Mouse (Mus musculus) fat pad, adult 2 months (tissue): ENCODE results near the gene Rnf38.

ENCODE experiments used
- DNase-seq: peaks from one replicate; pipeline ENCODE4 v3.0.0-alpha.2; 2011; ENCODE audit warnings: low read depth, low spot score; ENCODE audit errors: extremely low read depth

Rnf38 gene

DNA sequence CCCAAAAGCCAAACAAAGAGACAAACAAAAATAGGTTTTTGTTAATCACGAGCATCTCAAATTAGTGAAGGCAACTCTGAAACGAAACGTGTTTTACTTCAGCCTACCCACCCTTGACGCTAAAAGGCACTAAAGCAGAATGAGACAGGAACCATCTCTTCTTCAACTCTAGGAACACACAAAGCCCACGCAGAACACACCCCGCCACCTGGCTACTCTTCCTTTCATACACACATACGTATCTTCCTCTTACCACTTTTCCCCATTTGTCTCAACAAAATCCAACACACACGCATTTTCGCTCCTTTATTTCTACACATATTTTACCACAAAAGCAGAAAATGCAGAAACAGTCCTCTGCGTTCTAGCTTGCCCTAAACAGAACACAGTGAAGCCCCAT is 8.5 kb downstream of the Rnf38 start:
- no peak for DNase-seq

DNA sequence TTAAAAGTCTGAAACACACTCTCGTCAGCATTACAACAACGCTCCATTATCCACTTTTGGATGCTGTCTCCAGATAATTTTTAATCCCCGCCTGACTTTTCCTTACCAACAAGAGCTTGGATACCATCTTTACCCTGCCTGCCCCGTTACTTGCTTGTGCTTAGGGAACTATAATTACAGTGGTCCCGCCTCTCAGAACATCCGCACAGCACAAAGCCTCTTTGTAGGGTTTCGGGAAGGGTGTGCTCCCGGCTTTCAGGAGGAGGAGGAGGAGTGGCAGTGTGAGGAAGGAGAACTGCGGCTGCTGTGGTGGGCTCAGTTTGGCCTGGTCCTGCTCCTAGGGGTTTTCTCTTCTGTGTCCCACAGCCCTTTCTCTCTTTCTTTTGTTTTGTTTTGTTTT is 9.4 kb downstream of the Rnf38 start:
- no peak for DNase-seq

DNA sequence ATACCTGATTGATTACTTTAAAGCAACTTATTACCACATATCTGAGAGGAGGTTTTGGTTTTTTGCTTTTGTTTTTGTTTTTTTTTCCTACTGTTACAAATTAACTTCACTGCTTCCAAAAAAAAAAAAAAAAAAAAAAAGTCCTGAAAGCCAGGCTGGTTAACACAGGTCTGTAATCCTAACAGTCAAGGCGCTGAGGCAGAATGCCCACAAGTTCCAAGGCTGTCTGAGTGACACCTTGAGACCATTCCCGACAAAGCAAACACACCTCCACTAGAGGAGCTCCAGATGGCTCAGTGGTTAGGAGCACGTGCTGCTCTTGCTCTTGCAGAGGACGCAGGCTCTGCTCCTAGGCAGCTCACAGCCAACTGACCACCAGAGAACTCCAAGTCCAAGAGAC is 10.1 kb downstream of the Rnf38 start:
- DNase-seq, result no peak

DNA sequence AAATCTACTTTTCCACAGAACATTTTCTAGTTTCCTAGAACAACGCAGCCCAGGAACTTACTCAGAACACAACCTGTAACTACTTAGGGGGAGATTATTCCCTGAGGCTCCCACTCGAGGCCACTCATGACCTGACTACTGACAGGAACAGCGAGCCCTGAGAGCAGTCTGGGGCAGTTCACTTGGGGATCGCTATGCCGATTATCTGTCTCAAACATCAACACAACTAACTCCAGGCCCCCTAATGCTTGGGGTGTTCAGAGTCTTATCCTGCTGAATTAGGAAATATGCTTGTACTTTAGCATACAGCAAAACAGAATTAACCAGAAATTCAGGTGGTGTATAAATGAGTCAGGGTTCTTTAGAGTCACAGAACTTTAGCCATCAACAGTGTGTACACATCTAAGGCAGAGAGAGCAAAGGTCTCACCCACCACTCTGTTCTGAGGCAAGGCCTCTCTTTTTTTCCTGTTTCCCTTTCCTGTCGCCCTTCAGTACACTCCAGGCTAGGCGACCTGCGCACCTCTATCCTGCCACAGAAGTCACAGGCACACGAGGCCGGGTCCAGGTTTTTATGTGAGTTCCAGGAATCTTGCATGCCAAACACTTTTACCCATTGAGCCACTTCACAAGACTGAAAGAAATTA is 16.7 kb downstream of the Rnf38 start:
- no peak for DNase-seq

DNA sequence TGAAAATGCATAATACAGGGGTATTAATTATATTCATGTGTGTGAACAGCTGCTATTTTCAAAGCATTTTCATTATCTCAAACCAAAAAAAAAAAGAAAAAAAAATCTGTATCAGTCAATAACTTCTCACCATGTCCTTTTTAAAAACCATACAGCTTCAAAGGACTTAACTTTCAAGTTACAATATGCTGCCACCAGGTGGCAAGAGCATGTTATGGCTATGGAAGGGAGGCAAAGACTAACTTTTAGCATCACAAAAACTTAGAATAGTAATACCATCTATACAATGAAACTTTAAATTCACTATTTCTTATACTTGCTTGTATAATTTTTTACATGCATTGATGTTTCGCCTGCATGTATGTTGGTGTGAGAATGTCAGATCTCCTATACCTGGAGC is 33.6 kb downstream of the Rnf38 start:
- no peak for DNase-seq

DNA sequence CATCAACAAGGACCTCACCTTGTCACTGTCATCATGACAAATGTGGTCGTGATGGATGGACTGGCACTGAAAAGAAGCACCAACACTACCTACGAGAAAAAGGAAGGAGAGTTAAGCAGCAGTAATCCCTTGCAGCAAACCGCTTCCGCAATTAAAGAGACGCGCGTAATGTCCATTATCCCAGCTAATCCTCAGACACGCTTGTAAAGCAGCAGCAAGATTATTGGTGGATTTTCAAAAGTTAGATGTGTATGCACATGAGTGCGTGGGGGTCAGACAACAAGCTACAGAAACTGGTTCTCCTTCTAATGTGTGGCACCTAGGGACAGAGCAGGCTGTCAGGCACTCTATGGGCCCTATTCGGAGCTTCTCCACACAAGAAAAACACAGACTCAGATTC is 46.2 kb downstream of the Rnf38 start:
- peak; percentile 52 for DNase-seq

DNA sequence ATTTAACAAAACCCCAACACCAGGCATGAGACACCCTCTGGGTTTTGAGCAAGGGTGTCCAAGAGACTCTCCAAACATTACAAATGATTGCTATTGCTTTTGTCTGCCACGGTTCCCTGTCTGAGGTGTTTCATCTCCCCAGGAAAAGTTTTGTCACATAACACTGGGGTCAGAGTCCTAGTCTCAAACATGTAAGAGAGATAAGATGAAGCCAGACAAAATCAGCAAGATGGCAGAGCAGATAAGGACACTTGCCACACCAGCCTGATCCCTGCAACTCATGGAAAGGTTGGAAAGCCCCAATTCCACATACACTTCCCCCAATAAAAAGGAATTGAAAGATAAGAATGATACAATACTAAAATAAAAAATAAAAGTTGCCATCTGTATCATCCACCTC is 49.7 kb downstream of the Rnf38 start:
- no peak for DNase-seq

DNA sequence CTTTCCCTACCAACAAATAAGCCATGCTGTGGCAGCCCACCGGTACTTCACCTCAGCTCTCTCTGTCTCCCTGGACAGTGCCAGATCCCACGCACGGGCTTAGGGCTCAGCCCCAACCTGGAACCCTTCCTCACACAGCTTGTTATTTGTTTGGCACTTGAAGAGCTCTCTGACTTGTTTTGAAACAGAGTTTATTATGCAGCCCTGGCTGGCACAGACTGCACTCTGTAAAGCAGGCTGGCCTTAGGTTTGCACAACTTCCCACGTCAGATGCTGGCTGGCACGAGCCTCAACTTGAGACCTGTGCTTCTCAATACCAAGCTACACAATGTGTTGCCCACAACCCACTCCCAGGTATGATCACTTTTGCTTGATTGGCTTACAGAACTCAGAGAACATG is 53.8 kb downstream of the Rnf38 start:
- peak; percentile 71 for DNase-seq

DNA sequence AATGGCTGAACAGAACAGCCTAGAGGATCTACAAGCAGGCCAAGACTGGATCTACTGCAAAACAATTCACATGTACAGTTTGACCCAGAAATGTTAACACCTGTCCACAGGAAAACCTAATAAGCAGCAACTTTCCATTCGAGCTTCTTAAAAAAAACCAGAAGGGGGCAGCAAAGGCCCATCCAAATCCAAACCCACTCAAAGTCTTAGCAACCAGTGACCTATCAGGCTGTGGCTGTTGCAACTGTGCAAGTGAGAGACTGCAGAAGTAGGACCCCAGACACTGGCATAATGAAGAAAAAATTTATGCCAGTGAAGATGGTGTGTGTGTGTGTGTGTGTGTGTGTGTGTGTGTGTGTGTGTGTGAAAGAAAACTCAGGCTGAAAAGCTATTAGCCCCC is 60.4 kb downstream of the Rnf38 start:
- peak; percentile 14 for DNase-seq

DNA sequence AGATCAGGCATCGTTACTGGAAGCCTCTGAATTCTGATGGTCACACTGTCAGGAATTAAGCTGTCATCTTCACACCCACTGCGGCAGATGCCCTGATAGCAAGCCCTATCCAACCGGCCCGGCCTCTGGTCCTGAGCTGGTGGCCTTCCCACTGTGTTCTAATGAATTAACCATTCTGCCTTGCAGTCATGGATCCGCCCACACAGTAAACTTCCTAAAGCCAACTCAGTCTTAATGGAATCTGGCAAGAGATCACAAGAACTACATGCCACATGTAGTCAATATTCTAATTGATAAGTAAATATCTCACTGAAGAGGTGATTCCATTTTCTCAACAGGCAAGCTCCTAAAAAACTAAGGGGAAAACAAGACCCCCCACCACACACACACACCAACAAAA is 60.9 kb downstream of the Rnf38 start:
- peak; percentile 46 for DNase-seq

DNA sequence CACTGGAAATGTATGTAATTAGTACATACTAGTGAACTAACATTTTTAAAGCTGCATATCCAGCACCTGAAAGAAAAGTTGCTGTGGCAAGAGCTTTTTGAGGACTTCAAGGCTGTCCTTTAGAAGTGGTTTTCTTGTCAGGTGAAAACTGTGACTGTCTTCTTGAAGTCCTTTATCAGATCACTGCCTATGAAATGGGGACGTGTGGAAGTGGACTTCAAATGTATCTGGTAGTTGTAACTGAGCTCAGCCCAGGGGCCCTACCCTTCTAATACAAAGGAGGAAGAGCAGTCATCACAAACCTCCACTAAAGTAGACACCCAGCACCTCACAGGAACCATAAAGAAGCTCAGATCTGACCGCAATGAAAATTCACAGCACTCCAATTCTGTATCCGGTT is 63.7 kb downstream of the Rnf38 start:
- no peak for DNase-seq

DNA sequence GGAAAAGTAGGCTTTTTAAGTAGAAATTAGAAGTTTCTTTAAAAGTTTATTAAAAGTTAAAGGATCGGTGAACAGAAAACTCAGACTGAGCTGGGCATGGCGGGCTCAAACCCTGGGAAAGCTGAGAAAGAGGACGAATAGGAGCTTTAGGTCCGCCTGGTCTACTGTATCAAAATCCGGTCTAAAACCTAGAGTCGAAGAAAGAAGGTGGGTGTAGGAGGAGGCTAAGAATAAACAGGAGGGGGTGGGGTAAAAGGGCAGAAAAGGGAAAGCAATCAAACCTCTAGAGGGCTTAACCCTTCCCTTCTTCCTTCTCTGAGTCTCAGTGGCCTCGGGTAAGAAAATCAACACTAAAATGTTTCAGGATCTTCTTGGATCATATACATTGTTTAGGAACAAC is 64.8 kb downstream of the Rnf38 start:
- DNase-seq, result no peak

DNA sequence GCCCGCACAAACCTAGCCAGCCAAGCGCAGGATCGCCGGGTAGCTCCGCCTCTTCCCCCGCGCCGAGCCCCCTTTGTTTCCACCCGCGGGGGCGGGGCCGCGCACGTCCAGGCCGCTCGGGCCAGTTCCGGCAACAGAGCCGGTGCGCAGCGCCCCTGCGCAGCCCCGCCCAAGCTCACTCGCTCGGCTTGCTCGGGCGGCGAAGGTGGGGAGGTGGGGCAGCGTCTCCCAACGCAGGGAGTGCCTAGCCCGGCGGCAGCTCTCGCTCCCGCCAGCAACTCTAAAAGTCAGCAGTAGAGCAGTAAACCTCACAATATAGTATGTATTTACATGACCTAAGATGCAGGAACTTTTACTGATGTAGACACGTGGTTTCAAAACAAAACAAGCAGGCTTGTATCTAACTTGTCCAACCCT is 65.3 kb downstream of the Rnf38 start:
- DNase-seq, result peak; percentile 28

DNA sequence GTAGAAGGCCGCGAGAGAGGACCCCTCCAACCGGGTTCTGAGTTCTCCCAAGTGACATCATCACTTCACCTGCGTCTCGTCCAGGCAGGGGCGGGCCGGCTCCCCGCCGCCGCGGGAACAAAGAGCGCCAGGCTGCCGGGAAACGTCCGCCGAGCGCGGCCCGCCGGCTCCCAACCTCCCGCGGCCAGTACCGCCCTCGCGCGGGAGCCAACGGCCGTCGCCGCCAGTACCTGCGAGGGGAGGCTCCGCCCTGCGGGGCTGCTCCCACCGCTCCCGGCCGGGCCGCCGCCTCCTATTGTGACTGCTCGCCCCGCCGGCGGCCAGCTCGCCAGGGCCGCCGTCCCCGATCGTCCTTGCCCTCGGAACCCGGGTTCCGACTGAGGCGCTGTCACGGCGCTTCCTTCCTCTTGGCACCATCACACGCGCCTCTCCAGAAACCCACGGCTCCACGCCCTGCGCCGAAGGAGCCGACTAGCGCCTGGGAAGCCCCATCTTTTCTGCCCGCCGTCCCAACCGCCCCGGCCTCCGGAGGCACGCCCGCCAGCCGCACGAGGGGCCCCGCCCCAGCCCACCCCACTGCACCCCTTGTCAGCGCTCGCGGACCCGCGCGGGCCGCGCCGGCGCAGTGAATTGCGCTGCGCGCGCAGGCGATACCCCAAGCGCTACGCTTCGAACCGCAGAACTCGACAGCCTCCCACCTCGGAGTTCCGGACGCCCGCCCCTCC is 66.0 kb downstream of the Rnf38 start:
- no peak for DNase-seq

DNA sequence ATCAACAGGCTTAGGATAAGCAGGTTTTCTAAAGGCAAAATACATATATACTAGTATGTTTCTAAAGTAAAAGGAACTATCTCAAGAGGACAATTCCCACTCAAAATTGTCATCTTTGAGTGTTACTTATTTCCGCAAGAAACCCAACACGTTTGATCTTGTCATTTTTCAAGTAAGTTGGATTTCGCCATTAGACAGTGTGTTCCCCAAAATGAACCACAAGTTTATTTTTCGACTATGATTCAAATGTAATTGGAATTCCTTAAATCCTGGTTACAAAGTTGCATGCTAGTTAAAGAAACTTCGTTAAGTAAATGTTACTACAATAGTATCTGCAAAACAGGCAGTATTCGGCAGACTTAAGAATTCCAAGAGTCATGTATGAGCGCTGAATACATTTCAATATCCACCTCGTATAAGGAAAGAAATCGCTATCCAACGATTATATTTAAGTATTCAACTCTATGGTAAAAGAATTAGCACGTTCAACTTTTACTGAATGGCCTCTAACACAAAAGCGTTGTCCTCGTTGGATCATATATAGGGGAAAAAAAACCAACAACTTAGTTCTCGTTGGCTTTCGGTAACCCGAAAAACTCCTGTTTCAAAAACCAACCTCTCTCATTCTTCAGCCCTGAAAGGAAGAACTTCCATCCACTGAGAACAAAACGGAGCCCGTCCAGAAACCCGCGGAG is 66.7 kb downstream of the Rnf38 start:
- no peak for DNase-seq

DNA sequence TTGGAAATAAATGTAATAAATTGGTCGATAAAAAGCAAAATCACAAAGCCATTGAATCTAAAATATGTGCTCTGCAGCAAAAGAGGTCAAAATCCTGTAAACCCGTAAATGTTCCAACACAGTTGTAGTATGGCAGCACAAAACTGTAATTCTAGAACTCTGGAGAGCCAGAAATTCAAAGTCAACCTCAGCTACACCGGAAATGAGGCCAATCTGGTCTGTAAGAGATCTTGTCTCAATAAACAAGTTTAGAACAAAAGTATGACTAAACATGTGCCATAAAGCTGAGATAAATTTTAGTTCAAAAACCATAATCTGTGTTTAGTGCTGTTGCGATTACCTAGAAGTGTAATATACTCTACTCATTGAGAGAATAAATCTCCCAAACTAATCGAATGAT is 69.0 kb downstream of the Rnf38 start:
- DNase-seq, result no peak

DNA sequence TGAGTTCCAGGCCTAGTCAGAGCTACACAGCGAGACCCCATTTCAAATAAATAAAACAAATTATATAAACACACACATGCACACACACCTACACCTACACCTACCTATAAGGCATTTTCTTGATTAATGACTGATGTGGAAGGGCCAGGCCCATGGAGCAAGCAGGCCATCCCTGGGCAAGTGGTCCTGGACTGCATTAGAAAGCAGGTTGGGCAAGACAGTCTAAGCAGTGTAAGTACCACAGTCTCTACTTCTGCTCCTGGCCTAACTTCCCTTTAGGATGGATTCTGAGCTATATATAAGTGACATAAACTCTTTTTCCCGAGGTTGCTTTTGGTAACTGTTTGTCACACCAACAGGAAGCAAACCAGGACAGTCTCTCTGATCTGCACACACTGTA is 70.6 kb downstream of the Rnf38 start:
- DNase-seq, result no peak

DNA sequence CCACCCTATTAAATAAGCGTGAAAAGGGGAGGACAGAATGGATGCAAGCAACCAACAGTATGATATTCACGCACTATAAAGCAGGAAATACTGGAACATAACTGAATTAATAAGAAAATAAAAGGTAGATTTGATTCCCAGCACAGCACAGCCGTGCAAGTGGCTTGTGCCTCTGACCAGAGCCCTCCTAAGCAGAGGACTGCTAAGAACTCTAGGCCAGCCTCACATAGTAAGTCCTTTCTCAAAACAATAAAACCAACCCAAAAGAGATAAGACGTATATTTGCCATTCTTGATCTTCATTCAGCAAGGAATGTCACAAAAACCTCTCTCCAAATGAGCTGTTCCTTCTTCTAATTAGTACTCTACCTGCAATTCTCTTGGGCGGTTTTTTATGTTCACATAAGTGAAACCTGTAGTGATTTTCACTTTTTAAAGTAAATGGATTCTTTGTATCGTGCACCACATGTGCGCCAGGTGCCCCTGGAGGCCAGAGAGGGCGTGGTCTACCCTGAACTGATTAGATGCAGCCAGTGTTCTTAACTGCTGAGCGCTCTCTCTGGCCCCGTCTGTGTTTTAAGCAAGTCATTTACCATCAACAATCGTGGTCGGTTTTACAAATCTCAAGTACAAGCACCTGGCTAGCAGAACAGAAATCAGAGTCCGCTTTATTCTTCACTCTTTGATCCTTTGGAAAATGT is 72.4 kb downstream of the Rnf38 start:
- no peak for DNase-seq

DNA sequence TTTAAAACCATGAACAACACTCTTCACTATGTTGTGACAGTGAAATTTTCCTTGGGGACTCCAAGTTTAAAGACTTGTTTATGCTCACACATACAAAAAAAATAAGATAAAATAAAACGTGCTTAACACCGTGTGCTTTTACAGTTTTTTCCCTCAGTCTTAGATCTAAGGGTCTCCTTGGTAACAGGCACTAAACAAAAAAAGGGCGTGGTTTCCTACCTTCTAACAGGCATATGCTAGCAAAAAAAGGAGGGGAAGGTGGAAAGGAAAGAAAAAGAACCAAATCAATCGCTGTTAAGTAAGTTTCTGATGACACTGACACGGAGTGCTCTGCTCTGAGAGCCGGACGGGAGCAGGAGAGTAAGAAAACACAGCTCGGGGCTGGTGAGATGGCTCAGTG is 73.8 kb downstream of the Rnf38 start:
- DNase-seq, result no peak

DNA sequence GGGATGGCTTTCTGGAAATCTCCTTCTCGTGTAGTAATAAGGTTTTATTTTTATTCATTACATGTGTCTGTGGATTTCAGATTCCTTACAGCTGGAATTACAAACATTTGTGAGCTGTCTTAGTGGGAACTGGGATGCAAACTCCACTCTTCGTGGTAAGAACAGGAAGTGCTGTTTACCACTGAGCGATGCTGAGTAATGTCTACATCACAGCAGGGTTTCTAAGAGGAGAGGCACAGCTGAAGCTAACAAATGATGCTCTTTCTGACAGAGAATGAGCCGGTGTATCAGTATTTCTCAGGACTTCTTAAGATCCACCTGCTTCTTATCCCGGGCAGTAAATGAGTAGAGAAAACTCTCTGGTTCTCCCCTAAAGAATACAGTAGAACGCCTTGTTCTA is 77.1 kb downstream of the Rnf38 start:
- no peak for DNase-seq

DNA sequence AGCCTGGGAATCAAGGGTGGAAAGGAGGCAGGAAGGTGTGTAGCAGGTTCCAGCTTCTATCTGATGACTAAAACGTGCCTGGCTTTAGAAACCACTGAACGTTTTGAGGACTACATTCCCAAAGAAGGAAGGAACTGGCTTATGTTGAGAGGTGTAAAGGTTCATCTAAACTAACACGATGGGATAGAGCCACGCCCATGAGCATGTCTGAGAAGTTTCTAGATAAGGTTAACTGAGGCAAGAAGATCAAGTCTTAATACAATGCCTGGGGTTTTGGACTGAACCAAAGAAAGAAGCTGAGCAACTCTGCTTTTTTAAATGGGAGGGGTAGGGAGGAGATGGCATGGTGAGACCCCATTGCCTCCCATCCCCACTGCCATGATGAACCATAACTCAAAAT is 78.7 kb downstream of the Rnf38 start:
- DNase-seq, result no peak

DNA sequence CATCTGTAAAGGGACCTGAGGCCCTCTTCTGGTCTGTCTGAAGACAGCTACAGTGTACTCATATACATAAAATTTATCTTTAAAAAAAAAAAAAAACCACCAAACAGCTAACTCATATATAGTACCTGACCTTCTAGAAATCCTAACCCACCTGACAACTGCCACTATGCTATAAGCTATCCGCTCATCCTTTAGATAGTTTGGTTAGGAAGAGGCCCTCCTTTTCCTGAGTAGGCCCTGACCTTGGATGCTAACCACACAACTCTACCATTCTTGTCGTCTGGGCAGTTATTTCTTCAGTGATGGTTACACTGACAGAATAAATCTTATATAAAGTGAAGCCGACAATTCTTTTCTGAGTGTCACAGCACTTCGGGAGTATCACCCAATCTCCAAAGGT is 80.7 kb downstream of the Rnf38 start:
- no peak for DNase-seq
